Mouse (Mus musculus) left cerebral cortex, adult 2 months (tissue): ENCODE measurements at regions not wholly inside any gene's neighbourhood (a gene's known extent, or its start where the extent isn't known, plus 50 kb on each side); places are given as distances from the start of the nearest gene placed in this dataset.

Experiments
- DNase-seq, 2 experiments: peaks; one replicate each; pipeline ENCODE4 v3.0.0; 2021 to 2022; ENCODE audit warnings: low spot score in 2 of 2, mixed read lengths in 1 of 2; ENCODE audit errors: extremely low spot score in 1 of 2
- H3K27ac ChIP-seq: fragments of 200-600 bp; 2 replicates; pipeline ENCODE4 v1.8.1; 2022
- H3K4me3 ChIP-seq: fragments of 200-600 bp; 2 replicates; pipeline ENCODE4 v1.8.1; 2022
- CTCF ChIP-seq: fragments of 200-600 bp; IDR thresholded peaks from 2 replicates; pipeline ENCODE4 v1.8.1; 2022; ENCODE audit warnings: antibody characterized with exemption, mild to moderate bottlenecking, moderate library complexity
- intact Hi-C: fragments of 180-260 bp; cut with DNase I; formaldehyde crosslinking; loops from one replicate; pipeline ENCODE4 v1.15.1; 2025

DNA sequence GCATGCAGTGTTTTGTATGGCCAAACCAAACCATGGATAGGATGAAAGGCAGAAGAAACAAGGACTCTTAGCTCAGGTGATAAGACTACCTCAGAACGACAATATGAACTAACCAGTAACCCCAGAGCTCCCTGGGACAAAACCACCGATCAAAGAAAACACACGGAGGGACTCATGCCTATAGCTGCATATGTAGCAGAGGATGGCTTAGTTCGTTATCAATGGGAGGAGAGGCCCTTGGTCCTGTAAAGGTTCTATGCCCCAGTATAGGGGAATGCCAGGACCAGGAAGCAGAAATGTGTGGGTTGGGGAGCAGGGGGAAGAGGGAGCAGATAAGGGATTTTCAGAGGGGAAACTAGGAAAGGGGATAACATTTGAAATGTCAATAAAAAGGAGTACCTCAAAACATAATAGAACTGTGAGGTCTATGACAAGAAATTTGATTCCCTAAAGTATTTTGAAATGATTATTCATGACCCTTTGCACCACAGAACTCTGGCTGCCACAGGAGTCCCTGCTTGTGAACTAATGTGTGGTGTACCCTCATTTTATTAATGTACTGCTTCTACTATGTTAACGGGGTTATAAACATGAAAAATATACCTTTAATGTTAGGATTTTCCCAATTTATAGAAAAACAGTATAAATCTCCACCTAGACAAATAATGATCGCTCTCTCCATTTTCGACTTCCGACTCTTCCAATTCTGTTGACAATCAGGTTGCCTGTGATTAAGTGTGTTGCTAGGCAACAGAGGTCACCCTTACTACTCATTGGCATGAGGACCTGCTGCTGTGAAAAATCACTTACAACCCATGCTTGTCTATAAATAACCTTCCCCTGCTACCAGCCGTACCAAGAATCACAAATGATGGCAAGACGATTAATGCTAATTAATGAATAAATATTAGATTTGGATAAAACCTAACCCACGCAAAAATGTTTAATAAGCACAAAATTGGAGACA is 833.0 kb downstream of the Rfpl4b start:
- TF ChIP-seq CTCF, result no peak
- Histone ChIP-seq H3K4me3 (no peak overlapping the region), H3K27ac (no peak overlapping the region)
- no peak for DNase-seq
- intact Hi-C loops, result no loop called here

DNA sequence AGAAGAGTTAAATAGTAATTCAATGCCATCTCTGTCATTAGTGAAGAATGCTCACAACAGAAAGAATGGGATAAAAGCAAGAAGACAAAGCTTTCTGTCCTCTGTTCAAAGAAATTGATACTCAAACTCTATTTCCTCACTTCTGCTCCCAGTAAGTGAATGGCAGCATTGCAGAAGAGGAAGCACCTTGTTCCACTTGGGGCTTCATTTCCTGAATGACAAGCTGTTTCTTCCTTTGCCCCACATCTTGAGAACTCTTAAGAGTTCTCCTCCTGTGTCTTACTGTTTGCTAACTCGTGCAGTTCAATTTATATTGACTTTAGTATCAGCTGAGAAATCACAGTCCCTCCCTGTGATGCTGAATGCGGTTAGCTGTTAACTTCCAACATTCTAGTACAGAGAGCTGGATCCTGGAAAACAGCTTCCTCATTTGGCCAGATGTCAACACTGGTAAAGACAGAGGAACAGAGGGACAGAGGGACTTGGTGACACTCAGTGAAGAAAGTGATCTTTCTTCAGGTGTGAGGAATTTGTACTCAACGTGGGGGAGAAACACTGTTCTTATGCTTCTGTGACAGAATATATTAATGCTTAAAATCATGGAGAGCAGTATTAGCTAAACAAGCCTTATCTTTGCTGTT is 840.3 kb upstream of the Marcks start:
- Histone ChIP-seq H3K27ac (no peak overlapping the region), H3K4me3 (no peak overlapping the region)
- intact Hi-C loops, result no loop called here
- no peak for TF ChIP-seq CTCF
- no peak for DNase-seq

DNA sequence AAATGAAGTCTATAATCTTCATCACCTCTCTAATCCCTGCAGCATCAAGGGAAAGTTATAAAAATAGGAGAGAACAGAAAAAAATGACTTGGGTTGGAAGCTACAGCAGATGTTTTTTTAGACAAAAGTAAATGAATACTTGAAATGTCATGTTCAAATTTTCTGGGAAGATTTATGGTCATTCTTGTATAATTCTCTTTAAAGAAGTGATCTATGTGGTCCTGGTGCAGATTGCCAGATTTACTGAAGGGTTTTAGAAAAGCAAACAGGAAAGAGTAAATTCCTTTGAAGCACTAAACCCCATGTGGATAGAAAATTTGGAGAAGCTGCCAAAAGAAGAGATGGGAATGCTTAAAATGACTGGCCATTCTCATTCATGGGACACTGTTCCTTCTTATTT is 821.3 kb upstream of the Marcks start:
- no peak for TF ChIP-seq CTCF
- DNase-seq, result no peak

DNA sequence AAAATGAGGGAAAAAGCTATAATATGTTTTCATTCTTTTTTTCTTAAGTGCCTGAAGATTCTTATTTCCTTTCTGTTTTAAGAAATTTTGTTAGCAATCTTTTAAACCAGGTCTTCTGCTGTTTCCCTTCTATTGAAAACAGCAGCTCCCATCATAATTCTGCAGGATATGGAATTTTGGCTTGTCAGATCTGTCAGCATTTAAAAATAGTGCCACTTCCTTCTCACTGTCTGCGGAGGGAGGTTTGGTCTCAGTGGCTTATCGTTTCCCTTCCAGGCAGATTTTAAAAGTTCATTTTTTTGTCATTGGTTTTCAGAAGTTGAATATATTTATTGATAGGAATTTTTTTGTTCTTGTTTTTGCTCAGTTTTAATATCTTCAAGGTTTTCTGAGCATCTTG is 776.1 kb upstream of the Marcks start:
- no peak for DNase-seq
- no peak overlapping the region for H3K4me3 ChIP-seq
- H3K27ac ChIP-seq, result no peak overlapping the region
- no peak for TF ChIP-seq CTCF
- intact Hi-C loops, result no loop called here

More for the DNA sequence above, 821.3 kb upstream of the Marcks start:
- H3K4me3 ChIP-seq, result no peak overlapping the region
- no peak overlapping the region for H3K27ac ChIP-seq
- intact Hi-C loops, result no loop called here

DNA sequence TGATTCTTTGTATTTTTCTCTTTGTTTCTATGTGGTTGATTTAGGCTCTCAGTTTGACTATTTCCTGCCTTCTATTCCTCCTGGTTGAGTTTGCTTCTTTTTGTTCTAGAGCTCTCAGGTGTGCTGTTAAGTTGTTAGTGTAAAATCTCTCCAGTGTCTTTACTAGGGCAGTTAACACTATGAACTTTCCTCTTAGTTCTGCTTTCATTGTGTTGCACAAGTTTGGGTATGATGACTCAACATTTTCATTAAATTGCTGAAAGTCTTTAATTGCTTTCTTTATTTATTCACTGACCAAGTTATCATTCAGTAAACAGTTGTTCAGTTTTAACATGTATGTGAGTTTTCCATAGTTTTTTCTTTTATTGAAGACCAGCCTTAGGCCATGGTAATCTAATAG is 772.9 kb upstream of the Marcks start:
- no peak for DNase-seq
- intact Hi-C loops, result no loop called here
- TF ChIP-seq CTCF, result no peak
- no peak overlapping the region for H3K27ac ChIP-seq
- H3K4me3 ChIP-seq, result no peak overlapping the region

DNA sequence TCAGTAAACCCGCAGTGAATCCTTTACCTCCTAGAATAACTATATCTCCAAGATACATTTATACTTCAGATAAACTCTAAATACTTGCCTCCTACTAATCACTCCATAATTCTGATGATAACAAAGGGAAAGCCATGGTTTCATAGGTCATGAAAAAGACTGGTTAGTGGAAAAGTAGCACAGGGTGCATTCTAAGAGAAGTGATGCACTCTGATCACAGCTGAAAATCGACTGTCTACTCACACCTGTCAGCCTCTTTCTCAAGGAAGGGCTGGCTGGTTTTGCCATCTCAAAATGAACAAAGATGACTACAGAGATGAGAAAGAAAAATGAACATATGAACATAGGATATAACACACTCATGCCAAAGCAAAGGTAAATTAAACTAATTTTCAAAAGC is 769.6 kb upstream of the Marcks start:
- no peak for DNase-seq
- Histone ChIP-seq H3K27ac (no peak overlapping the region), H3K4me3 (no peak overlapping the region)
- no peak for TF ChIP-seq CTCF
- intact Hi-C loops, result no loop called here

DNA sequence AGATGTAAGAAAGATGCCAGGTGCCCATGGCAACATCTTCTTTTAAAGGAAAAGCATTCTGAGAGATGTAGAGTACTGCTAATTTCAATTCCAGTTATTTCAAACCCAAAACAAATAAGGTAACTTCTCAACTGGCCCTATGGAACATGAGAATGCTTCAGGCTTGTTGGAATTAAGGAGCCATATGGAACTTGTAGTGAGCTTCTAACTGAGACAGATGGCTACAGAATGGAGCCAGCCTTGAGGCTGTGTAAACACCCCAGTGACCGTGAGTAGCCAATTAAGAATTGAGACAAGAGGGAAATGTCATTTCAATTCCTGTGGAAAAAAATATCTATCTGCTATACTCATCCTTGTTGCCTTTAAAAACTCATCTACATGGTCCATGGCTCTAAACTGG is 769.0 kb upstream of the Marcks start:
- TF ChIP-seq CTCF, result no peak
- H3K27ac ChIP-seq, result no peak overlapping the region
- DNase-seq, result no peak
- H3K4me3 ChIP-seq, result no peak overlapping the region
- intact Hi-C loops, result no loop called here

DNA sequence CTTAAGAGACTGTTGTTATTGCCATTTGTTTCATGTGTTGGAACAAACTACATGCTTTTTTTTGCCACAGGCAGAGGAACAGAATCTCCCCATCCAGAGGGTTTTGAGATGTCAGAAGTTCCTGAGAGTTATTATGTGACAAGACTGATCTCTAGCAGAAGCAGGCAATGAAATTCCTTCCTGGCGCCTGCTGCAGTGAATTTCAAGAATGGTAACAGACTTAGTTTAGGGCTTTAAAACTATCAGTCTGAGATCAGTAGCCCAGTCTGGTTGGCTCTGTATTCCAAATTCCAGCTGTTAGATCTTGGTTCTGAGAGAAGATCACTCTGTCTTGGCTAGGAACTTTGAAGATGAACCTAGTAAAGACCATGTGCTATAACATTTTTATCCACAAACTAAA is 749.2 kb upstream of the Marcks start:
- H3K4me3 ChIP-seq, result no peak overlapping the region
- no peak for TF ChIP-seq CTCF
- intact Hi-C loops, result no loop called here
- no peak for DNase-seq
- no peak overlapping the region for H3K27ac ChIP-seq

DNA sequence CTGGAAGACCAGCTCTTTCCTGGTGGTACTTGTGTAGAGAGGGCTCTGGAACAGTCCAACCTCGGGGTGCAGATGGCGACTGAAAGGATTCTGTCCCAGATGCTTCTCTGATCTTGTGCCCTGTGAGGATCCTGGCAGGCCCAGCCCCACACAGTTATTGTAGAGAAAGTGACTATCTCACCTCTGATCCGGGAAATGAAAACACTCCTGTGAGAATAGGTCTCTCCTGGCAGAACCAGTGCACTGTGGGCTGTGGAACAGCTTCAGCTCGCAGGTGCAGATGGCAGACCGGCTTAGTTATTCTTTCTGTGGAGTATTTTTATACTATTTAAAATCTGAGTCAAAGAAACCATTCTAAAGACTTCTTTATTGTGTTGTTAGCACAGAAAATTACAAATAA is 742.1 kb upstream of the Marcks start:
- no peak overlapping the region for H3K4me3 ChIP-seq
- intact Hi-C loops, result no loop called here
- TF ChIP-seq CTCF, result no peak
- no peak overlapping the region for H3K27ac ChIP-seq
- DNase-seq, result no peak

DNA sequence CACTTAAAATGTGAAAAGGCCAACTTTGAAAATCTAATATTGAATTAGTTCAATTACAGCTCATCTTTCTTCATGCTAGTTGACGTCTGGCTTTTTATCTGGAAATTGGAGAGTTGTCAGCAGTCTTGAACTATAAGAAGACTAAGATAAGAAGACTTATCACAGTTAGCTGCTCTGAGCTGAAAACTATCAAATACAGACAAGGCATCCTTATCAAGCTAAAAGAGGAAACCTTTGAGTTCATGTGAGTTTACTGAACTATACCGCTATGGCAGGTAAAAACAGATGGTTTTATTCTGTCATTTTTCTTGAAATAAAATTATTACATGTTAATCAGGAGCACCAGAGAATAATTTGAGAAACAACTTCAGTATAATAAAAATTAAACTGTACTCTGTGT is 735.2 kb upstream of the Marcks start:
- Histone ChIP-seq H3K27ac (no peak overlapping the region), H3K4me3 (no peak overlapping the region)
- no peak for DNase-seq
- no peak for TF ChIP-seq CTCF
- intact Hi-C loops, result no loop called here

DNA sequence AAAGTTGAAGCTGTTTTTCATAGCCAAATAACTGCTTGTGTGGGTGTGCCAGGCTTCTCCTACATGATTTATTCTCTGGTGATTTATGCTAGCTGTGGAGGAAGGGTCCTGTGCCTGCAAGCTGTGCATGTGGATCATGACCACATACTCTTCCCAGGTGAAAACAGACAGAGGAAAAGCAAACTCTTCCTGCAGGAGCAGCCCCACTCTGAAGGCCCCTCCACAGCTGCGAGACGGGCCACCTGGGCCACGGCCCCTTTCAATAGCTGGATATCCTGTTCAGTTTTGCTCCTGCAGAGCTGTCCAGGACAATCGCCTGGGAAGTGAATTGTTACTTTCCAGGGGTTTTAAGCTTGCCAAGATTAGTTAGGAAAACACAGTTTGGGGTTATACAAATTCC is 722.3 kb upstream of the Marcks start:
- no peak overlapping the region for H3K27ac ChIP-seq
- H3K4me3 ChIP-seq, result no peak overlapping the region
- no peak for DNase-seq
- no peak for TF ChIP-seq CTCF
- intact Hi-C loops, result no loop called here

DNA sequence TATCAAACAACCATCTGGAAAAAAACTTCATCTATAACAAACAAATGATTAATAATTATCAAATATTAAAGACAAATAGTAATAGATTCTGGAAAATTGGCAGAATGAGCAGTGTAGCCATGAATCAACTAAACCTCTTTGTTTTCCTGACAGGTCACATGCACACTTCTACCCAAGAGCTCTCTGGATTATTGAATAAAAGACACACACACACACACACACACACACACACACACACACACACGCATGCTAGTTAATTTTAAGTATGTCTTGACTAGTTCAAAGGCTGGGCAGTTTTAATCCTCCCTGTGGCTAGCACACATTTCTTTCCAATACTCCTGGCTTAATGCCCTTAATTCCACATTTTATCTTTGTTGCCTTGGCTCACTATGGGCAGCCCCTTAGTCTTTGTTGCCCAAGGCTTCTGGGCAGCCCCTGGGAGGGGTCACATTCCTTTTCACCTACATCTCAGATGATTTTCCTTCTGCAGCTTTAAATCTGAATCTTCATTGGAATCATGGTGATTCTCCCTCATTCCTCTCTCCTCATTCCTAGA is 710.6 kb upstream of the Marcks start:
- TF ChIP-seq CTCF, result no peak
- no peak for DNase-seq
- intact Hi-C loops, result no loop called here

DNA sequence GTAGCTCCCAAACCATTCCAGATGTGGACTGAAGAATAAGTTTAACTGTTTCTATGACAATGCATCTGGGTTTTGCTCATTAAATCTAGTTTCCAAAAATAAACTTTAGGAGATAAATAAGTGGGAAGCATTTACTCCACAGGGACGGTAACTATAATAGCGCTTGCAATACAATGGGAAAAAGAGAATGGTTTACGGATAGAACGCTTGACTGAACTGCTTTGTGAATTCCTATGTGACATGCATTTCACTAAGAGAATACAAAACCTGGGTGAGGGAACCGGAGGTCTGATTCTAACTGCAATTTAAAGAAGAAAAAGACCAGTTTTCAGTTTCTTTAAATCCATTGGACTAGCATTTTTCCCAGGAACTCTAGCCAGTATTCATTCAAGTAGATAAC is 704.1 kb upstream of the Marcks start:
- intact Hi-C loops, result no loop called here
- no peak for TF ChIP-seq CTCF
- no peak for DNase-seq
- Histone ChIP-seq H3K27ac (no peak overlapping the region), H3K4me3 (no peak overlapping the region)

More for the DNA sequence above, 710.6 kb upstream of the Marcks start:
- H3K27ac ChIP-seq, result no peak overlapping the region
- no peak overlapping the region for H3K4me3 ChIP-seq
